Mouse (Mus musculus) heart, embryonic 16.5 days (tissue): ENCODE results near the gene Hmgb4. TPM values are rescaled to one million over a fixed set of nuclear protein-coding genes. Genes with fewer than 3 reads are reported as not detected.

Source experiments
- ATAC-seq: fragments of 200-750 bp; cut with Nextera tagmentation; replicated peaks from 2 replicates; pipeline ENCODE4 v1.8.0; 2017; ENCODE audit warnings: moderate number of reproducible peaks; ENCODE audit not compliant: insufficient read depth, low FRiP score; ENCODE audit errors: extremely low read depth
- H3K27ac ChIP-seq: fragments of 300-500 bp; sonication (generic); 2 replicates; pipeline ENCODE4 v1.5.1; 2014; ENCODE audit warnings: mild to moderate bottlenecking, low read length, control low read depth, moderate library complexity
- H3K27me3 ChIP-seq: fragments of 300-500 bp; sonication (generic); 2 replicates; pipeline ENCODE4 v1.6.1; 2014; ENCODE audit warnings: low read length, mixed read lengths; ENCODE audit not compliant: control insufficient read depth, insufficient read depth
- H3K36me3 ChIP-seq: fragments of 300-500 bp; sonication (generic); 2 replicates; pipeline ENCODE4 v1.6.1; 2014; ENCODE audit not compliant: control insufficient read depth, insufficient read depth
- H3K4me1 ChIP-seq: fragments of 300-500 bp; sonication (generic); 2 replicates; pipeline ENCODE4 v1.6.1; 2014; ENCODE audit warnings: low read length, mixed read lengths; ENCODE audit not compliant: control insufficient read depth, insufficient read depth
- H3K4me2 ChIP-seq: fragments of 300-500 bp; sonication (generic); 2 replicates; pipeline ENCODE4 v1.6.1; 2014; ENCODE audit warnings: low read depth, mild to moderate bottlenecking, control low read depth, low read length
- H3K4me3 ChIP-seq: fragments of 300-500 bp; sonication (generic); 2 replicates; pipeline ENCODE4 v1.5.1; 2014; ENCODE audit warnings: mild to moderate bottlenecking, control low read depth, low read length
- H3K9ac ChIP-seq: fragments of 300-500 bp; sonication (generic); 2 replicates; pipeline ENCODE4 v1.6.1; 2014; ENCODE audit warnings: low read length, control low read depth
- H3K9me3 ChIP-seq: fragments of 300-500 bp; sonication (generic); replicated peaks from 2 replicates; pipeline ENCODE4 v1.6.1; 2016; ENCODE audit warnings: low read length; ENCODE audit not compliant: control insufficient read depth
- WGBS: fragments of 180-500 bp; shearing (Covaris S2); extraction: QIAGEN DNeasy Blood & Tissue Kit; methylation state at CpG from one replicate; pipeline ENCODE4 v1.1.7; 2014; 5-methylcytosine and 5-hydroxymethylcytosine counted together
- polyA plus RNA-seq: library from polyadenylated mRNA; unstranded; fragments of >200 nt; fragmentation: Nextera tagmentation; extraction: Ambion mirVana; gene quantifications from 2 replicates; pipeline ENCODE4 v1.2.1, GENCODE M21; 2015

Hmgb4 gene
- polyA plus RNA-seq, 1 experiment from 2014 or later = not detected

- H3K27me3 ChIP-seq = peaks cover 5% of the 10 kb centered on the region; the same call in 1 of the 2 replicates
- H3K4me3 ChIP-seq = no peak overlapping the region
- no peak overlapping the region for H3K9ac ChIP-seq
- no peak overlapping the region for H3K27ac ChIP-seq
- no peaks in the 10 kb centered on the region for H3K36me3 ChIP-seq
- H3K9me3 ChIP-seq = 0 out of 2 replicates have a peak, but pooled peaks cover under 1% of the 10 kb centered on the region
- no peaks in the 10 kb centered on the region; the same call in 1 of the 2 replicates for H3K4me1 ChIP-seq
- ATAC-seq = no peak
- H3K4me2 ChIP-seq = no peak overlapping the region
- WGBS = 57% methylated on average over 19 of the region's 19 CpGs
Measured at GRCm38 (mm10) chr4:128270931-128271330, 10.2 kb upstream of the Hmgb4 start.

- H3K9me3 ChIP-seq = 0 out of 2 replicates have a peak, but pooled peaks cover 2% of the 10 kb centered on the region
- H3K27ac ChIP-seq = no peak overlapping the region
- no peak overlapping the region for H3K9ac ChIP-seq
- no peak overlapping the region for H3K4me2 ChIP-seq
- 64% methylated on average over 10 of the region's 10 CpGs for WGBS
- no peaks in the 10 kb centered on the region; the same call in 1 of the 2 replicates for H3K4me1 ChIP-seq
- no peak overlapping the region for H3K4me3 ChIP-seq
- ATAC-seq = no peak
- H3K36me3 ChIP-seq = no peaks in the 10 kb centered on the region
- H3K27me3 ChIP-seq = no peaks in the 10 kb centered on the region
Measured at GRCm38 (mm10) chr4:128270177-128270576, 9.4 kb upstream of the Hmgb4 start.

- ATAC-seq = no peak
- Histone ChIP-seq H3K27me3 (no peaks in the 10 kb centered on the region), H3K9me3 (0 out of 2 replicates have a peak, but pooled peaks cover 2% of the 10 kb centered on the region), H3K9ac (no peak overlapping the region), H3K36me3 (no peaks in the 10 kb centered on the region), H3K4me3 (no peak overlapping the region), H3K27ac (no peak overlapping the region), H3K4me1 (no peaks in the 10 kb centered on the region; the same call in 1 of the 2 replicates), H3K4me2 (no peak overlapping the region)
- 73% methylated on average over 9 of the region's 9 CpGs for WGBS
Measured at GRCm38 (mm10) chr4:128269261-128269875, 8.6 kb upstream of the Hmgb4 start.

GRCm38 (mm10) chr4:128265341-128265740 is 4.6 kb upstream of the Hmgb4 start:
- Histone ChIP-seq H3K9ac (no peak overlapping the region), H3K27ac (no peak overlapping the region), H3K9me3 (0 out of 2 replicates have a peak, but pooled peaks cover 2% of the 10 kb centered on the region), H3K36me3 (no peaks in the 10 kb centered on the region), H3K4me3 (no peak overlapping the region), H3K4me2 (no peak overlapping the region), H3K4me1 (no peaks in the 10 kb centered on the region), H3K27me3 (no peaks in the 10 kb centered on the region)
- 54% methylated on average over 3 of the region's 3 CpGs for WGBS
- ATAC-seq = no peak

GRCm38 (mm10) chr4:128264491-128264890 is 3.7 kb upstream of the Hmgb4 start:
- ATAC-seq = no peak
- WGBS = 76% methylated on average over 5 of the region's 5 CpGs
- H3K9me3 ChIP-seq = 0 out of 2 replicates have a peak, but pooled peaks cover 2% of the 10 kb centered on the region

GRCm38 (mm10) chr4:128259211-128259610 is 1.5 kb downstream of the Hmgb4 start:
- no peak for ATAC-seq
- no peak overlapping the region for H3K4me3 ChIP-seq

More at GRCm38 (mm10) chr4:128264491-128264890, 3.7 kb upstream of the Hmgb4 start:
- no peak overlapping the region for H3K27ac ChIP-seq
- no peaks in the 10 kb centered on the region for H3K27me3 ChIP-seq
- no peak overlapping the region for H3K4me2 ChIP-seq
- no peaks in the 10 kb centered on the region for H3K36me3 ChIP-seq
- H3K4me3 ChIP-seq = no peak overlapping the region
- no peaks in the 10 kb centered on the region for H3K4me1 ChIP-seq
- no peak overlapping the region for H3K9ac ChIP-seq

GRCm38 (mm10) chr4:128248676-128249075 is 12.1 kb downstream of the Hmgb4 start:
- Histone ChIP-seq H3K4me1 (no peaks in the 10 kb centered on the region), H3K4me3 (no peak overlapping the region), H3K4me2 (no peak overlapping the region), H3K9me3 (no peaks in the 10 kb centered on the region), H3K9ac (no peak overlapping the region), H3K27ac (no peak overlapping the region), H3K27me3 (no peaks in the 10 kb centered on the region), H3K36me3 (no peaks in the 10 kb centered on the region)
- no peak for ATAC-seq
- 7% methylated on average over 5 of the region's 5 CpGs for WGBS

More at GRCm38 (mm10) chr4:128259211-128259610, 1.5 kb downstream of the Hmgb4 start:
- WGBS = 68% methylated on average over 5 of the region's 5 CpGs
- H3K36me3 ChIP-seq = no peaks in the 10 kb centered on the region
- H3K4me1 ChIP-seq = no peaks in the 10 kb centered on the region
- H3K27ac ChIP-seq = no peak overlapping the region
- no peak overlapping the region for H3K9ac ChIP-seq
- H3K9me3 ChIP-seq = no peaks in the 10 kb centered on the region
- no peaks in the 10 kb centered on the region for H3K27me3 ChIP-seq
- H3K4me2 ChIP-seq = no peak overlapping the region

GRCm38 (mm10) chr4:128245201-128245600 is 15.6 kb downstream of the Hmgb4 start:
- WGBS = 30% methylated on average over 2 of the region's 2 CpGs
- no peaks in the 10 kb centered on the region for H3K36me3 ChIP-seq
- H3K4me1 ChIP-seq = no peaks in the 10 kb centered on the region
- no peak overlapping the region for H3K9ac ChIP-seq
- no peak overlapping the region for H3K4me2 ChIP-seq
- H3K4me3 ChIP-seq = no peak overlapping the region
- no peaks in the 10 kb centered on the region for H3K27me3 ChIP-seq
- no peak for ATAC-seq
- H3K9me3 ChIP-seq = no peaks in the 10 kb centered on the region
- H3K27ac ChIP-seq = no peak overlapping the region

GRCm38 (mm10) chr4:128241854-128242356 is 18.9 kb downstream of the Hmgb4 start:
- Histone ChIP-seq H3K27ac (no peak overlapping the region), H3K4me1 (no peaks in the 10 kb centered on the region), H3K27me3 (no peaks in the 10 kb centered on the region), H3K4me2 (no peak overlapping the region), H3K9me3 (no peaks in the 10 kb centered on the region), H3K4me3 (no peak overlapping the region), H3K36me3 (no peaks in the 10 kb centered on the region), H3K9ac (no peak overlapping the region)
- no peak for ATAC-seq
- WGBS = 55% methylated on average over 2 of the region's 2 CpGs
